Mouse (Mus musculus): ENCODE measurements around the gene Adcy1. TPM values are rescaled to one million over a fixed set of nuclear protein-coding genes. Genes with fewer than 3 reads are reported as not detected.

Gene Adcy1
- polyA plus RNA-seq, 1 experiment from 2014 or later: 0.07 TPM

DNA sequence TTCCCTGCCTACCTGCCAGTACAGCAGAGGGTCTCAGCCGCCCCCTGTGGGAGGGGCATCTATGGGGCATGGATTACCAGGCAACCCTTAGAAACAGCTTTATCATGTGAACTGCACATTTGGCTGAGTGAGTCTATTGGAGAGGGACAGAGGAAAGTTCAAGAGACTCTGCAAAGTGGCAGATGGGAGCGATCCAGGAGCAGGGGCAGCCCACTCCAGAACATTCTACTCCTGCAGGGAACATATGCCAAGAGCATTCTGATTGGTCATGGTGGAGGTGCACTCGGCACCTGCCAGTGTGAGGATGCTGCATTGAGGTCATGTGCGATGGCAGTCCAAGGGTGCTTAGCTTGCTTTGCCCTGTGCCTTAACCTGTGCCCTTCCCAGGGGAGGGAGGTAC lies 6.5 kb downstream of the Adcy1 start:
- Histone ChIP-seq H3K27me3 (peaks cover 17% of the 10 kb centered on the region), H3K4me3 (replicated peaks) (no peak overlapping the region), H3K9me3 (replicated peaks) (no peaks in the 10 kb centered on the region), H3K4me1 (replicated peaks) (no peaks in the 10 kb centered on the region), H3K27ac (replicated peaks) (no peak overlapping the region), H3K4me2 (no peak overlapping the region), H3K36me3 (replicated peaks) (no peaks in the 10 kb centered on the region), H3K9ac (no peak overlapping the region)
- ATAC-seq (ENCODE audit: insufficient read depth): no peak
- 72% methylated on average over 4 of the region's 4 CpGs for WGBS (ENCODE audit: insufficient replicate concordance)

DNA sequence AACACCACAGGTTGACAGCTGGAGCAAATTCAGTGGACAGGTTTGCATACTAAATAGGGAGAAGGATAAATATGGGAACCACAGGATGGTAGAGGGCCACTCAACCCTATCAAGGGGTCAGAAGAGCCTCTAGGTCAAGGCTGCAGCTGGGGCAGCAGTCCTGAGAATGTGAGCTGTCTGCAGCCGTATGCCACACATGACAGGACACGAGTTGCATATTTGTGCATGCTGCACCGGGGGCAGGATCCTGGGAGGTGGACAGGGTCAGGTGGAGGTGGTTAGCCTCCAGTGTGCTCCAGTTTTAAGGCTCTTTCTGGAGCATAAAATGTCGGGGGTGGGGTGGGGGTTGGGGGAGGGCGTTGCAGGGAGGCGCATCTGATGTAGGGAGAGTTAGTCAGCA lies 8.3 kb downstream of the Adcy1 start:
- 57% methylated on average over 6 of the region's 6 CpGs for WGBS (ENCODE audit: insufficient replicate concordance)
- no peak for ATAC-seq (ENCODE audit: insufficient read depth)
- H3K27me3 ChIP-seq: no peaks in the 10 kb centered on the region
- no peaks in the 10 kb centered on the region for H3K9me3 ChIP-seq (replicated peaks)
- H3K4me1 ChIP-seq (replicated peaks): no peaks in the 10 kb centered on the region
- H3K4me2 ChIP-seq: no peak overlapping the region
- no peak overlapping the region for H3K9ac ChIP-seq
- H3K36me3 ChIP-seq (replicated peaks): no peaks in the 10 kb centered on the region
- no peak overlapping the region for H3K27ac ChIP-seq (replicated peaks)
- no peak overlapping the region for H3K4me3 ChIP-seq (replicated peaks)

DNA sequence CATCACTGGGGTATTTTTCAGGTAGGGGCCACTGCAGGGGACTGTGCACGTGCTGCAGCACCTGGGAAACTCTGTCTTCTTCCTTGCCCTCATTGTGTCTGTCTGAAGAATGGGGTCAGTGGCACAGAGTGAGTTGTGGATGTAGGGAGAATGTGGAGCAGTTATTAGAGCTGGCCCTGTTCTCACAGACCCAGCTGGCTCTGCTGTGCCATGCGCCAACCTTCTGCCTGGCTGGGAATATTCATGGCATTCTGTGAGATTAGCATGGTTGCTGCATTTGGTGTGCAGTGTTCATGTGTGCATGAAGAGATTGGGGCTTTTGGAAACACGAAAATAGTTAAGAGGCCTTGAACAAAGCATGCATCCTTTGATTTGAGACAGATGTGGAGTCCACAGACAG lies 10.3 kb downstream of the Adcy1 start:
- Histone ChIP-seq H3K27me3 (no peaks in the 10 kb centered on the region), H3K36me3 (replicated peaks) (no peaks in the 10 kb centered on the region), H3K4me1 (replicated peaks) (no peaks in the 10 kb centered on the region), H3K9ac (no peak overlapping the region), H3K27ac (replicated peaks) (no peak overlapping the region), H3K4me3 (replicated peaks) (no peak overlapping the region), H3K4me2 (no peak overlapping the region), H3K9me3 (replicated peaks) (no peaks in the 10 kb centered on the region)
- no peak for ATAC-seq (ENCODE audit: insufficient read depth)
- WGBS (ENCODE audit: insufficient replicate concordance): 57% methylated on average over 3 of the region's 3 CpGs

DNA sequence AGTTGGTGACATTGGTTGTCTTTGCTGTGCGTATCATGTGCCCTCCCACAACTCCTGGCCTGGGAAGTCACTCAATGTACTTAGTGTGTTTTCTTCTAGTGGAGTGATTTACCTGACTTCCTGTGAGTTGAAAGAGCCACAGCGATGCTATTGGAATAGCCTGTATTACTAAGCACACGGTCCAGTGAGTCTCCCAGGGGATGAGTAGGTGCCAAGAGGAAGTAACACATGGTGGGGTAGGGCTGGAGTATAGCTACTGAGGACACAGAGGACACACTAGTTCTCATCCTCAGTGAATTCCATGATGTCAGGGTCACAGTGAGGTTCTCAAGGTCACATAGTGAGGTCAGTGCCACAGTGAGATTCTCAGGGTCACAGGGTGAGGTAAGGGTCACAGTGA lies 13.2 kb downstream of the Adcy1 start:
- H3K9me3 ChIP-seq (replicated peaks): no peaks in the 10 kb centered on the region
- no peak overlapping the region for H3K9ac ChIP-seq
- 52% methylated on average over 3 of the region's 3 CpGs for WGBS (ENCODE audit: insufficient replicate concordance)
- no peaks in the 10 kb centered on the region for H3K27me3 ChIP-seq
- H3K27ac ChIP-seq (replicated peaks): no peak overlapping the region
- ATAC-seq (ENCODE audit: insufficient read depth): no peak
- H3K36me3 ChIP-seq (replicated peaks): no peaks in the 10 kb centered on the region
- no peak overlapping the region for H3K4me3 ChIP-seq (replicated peaks)
- H3K4me2 ChIP-seq: no peak overlapping the region
- no peaks in the 10 kb centered on the region for H3K4me1 ChIP-seq (replicated peaks)

- Histone ChIP-seq H3K9ac (no peak overlapping the region), H3K27ac (replicated peaks) (no peak overlapping the region), H3K4me1 (replicated peaks) (no peaks in the 10 kb centered on the region), H3K27me3 (no peaks in the 10 kb centered on the region), H3K36me3 (replicated peaks) (no peaks in the 10 kb centered on the region), H3K4me3 (replicated peaks) (no peak overlapping the region), H3K4me2 (no peak overlapping the region), H3K9me3 (replicated peaks) (no peaks in the 10 kb centered on the region)
- no peak for ATAC-seq (ENCODE audit: insufficient read depth)
- 68% methylated on average over 1 of the region's 1 CpGs for WGBS (ENCODE audit: insufficient replicate concordance)
These were observed 18.6 kb downstream of the Adcy1 start for GRCm38 (mm10) chr11:7081893-7082292.

DNA sequence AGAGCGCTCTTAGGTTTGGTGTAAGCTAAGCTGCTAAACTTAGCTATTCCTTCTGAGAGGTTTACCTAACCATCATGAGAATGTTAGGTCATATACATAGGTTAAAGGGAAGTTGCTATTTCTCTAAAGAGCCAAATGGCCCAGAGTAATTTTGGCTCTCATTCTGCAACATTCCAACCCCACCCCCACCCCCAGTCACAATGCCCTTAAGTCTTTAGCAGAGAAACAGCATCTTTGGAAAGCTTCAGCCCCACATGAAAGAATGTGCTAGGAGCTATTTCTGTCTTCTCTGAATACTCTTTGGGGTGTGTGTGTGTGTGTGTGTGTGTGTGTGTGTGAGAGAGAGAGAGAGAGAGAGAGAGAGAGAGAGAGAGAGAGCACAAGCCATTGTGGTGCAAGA lies 20.6 kb downstream of the Adcy1 start:
- no peak overlapping the region for H3K9ac ChIP-seq
- H3K36me3 ChIP-seq (replicated peaks): no peaks in the 10 kb centered on the region
- ATAC-seq (ENCODE audit: insufficient read depth): no peak
- H3K27me3 ChIP-seq: no peaks in the 10 kb centered on the region
- no peak overlapping the region for H3K4me2 ChIP-seq
- 84% methylated on average over 1 of the region's 1 CpGs for WGBS (ENCODE audit: insufficient replicate concordance)
- no peaks in the 10 kb centered on the region for H3K9me3 ChIP-seq (replicated peaks)
- H3K27ac ChIP-seq (replicated peaks): no peak overlapping the region
- H3K4me1 ChIP-seq (replicated peaks): no peaks in the 10 kb centered on the region
- H3K4me3 ChIP-seq (replicated peaks): no peak overlapping the region

DNA sequence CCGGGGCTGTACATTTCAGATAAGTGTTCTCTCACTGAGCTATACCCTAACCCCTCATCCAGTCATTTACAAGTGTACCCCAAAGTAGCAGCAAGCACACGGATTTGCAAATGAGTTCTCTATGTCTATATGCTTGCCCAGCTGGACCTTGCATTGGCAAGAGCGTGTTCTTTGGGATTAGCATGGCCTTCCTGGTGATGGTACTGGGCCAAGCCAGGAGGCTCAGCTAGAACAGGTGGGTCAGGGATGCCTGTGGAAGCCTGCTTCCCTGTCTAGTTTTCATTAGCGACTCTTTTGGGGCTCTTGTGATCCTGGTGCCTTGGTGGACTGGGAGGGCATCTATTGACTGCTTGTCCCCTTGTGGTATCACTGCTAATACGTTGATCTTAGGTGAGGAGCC lies 21.9 kb downstream of the Adcy1 start:
- no peak for ATAC-seq (ENCODE audit: insufficient read depth)

GRCm38 (mm10) chr11:7091120-7091519 lies 27.8 kb downstream of the Adcy1 start:
- H3K4me3 ChIP-seq (replicated peaks): no peak overlapping the region
- H3K27me3 ChIP-seq: no peaks in the 10 kb centered on the region
- no peak overlapping the region for H3K27ac ChIP-seq (replicated peaks)
- WGBS (ENCODE audit: insufficient replicate concordance): 68% methylated on average over 5 of the region's 5 CpGs
- H3K9me3 ChIP-seq (replicated peaks): no peaks in the 10 kb centered on the region
- H3K9ac ChIP-seq: no peak overlapping the region
- H3K4me2 ChIP-seq: no peak overlapping the region
- H3K4me1 ChIP-seq (replicated peaks): no peaks in the 10 kb centered on the region
- no peaks in the 10 kb centered on the region for H3K36me3 ChIP-seq (replicated peaks)
- ATAC-seq (ENCODE audit: insufficient read depth): no peak

More for the DNA sequence above, 21.9 kb downstream of the Adcy1 start:
- Histone ChIP-seq H3K27ac (replicated peaks) (no peak overlapping the region), H3K4me2 (no peak overlapping the region), H3K9me3 (replicated peaks) (no peaks in the 10 kb centered on the region), H3K9ac (no peak overlapping the region), H3K4me1 (replicated peaks) (no peaks in the 10 kb centered on the region), H3K27me3 (no peaks in the 10 kb centered on the region), H3K4me3 (replicated peaks) (no peak overlapping the region), H3K36me3 (replicated peaks) (no peaks in the 10 kb centered on the region)
- 58% methylated on average over 5 of the region's 5 CpGs for WGBS (ENCODE audit: insufficient replicate concordance)

DNA sequence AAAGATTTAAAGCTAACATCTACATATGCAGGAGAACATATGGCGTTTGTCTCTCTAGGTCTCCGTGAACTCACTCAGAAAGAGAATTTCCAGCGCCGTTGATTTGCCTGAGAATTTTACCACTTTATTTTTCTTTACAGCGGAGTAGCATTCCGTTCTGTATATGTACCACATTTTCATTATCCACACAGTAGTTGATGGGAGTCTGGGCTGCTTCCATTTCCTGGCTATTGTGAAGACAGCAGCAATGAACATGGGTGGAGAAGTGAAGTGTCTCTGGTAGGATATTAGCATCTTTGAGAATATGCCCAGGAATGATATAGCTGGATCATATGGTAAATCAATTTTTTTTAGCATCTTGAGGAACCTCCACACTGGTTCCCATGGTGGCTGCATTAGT lies 31.6 kb downstream of the Adcy1 start:
- 75% methylated on average over 6 of the region's 6 CpGs for WGBS (ENCODE audit: insufficient replicate concordance)

GRCm38 (mm10) chr11:7101674-7102073 lies 38.4 kb downstream of the Adcy1 start:
- Histone ChIP-seq H3K4me3 (replicated peaks) (no peak overlapping the region), H3K27me3 (no peaks in the 10 kb centered on the region), H3K4me2 (no peak overlapping the region), H3K36me3 (replicated peaks) (no peaks in the 10 kb centered on the region), H3K4me1 (replicated peaks) (no peaks in the 10 kb centered on the region), H3K9ac (no peak overlapping the region), H3K9me3 (replicated peaks) (no peaks in the 10 kb centered on the region), H3K27ac (replicated peaks) (no peak overlapping the region)
- 53% methylated on average over 6 of the region's 6 CpGs for WGBS (ENCODE audit: insufficient replicate concordance)
- no peak for ATAC-seq (ENCODE audit: insufficient read depth)

More for the DNA sequence above, 31.6 kb downstream of the Adcy1 start:
- no peak for ATAC-seq (ENCODE audit: insufficient read depth)
- no peaks in the 10 kb centered on the region for H3K27me3 ChIP-seq
- no peaks in the 10 kb centered on the region for H3K36me3 ChIP-seq (replicated peaks)
- no peak overlapping the region for H3K4me2 ChIP-seq
- no peak overlapping the region for H3K9ac ChIP-seq
- no peaks in the 10 kb centered on the region for H3K4me1 ChIP-seq (replicated peaks)
- H3K9me3 ChIP-seq (replicated peaks): no peaks in the 10 kb centered on the region
- H3K27ac ChIP-seq (replicated peaks): no peak overlapping the region
- H3K4me3 ChIP-seq (replicated peaks): no peak overlapping the region

DNA sequence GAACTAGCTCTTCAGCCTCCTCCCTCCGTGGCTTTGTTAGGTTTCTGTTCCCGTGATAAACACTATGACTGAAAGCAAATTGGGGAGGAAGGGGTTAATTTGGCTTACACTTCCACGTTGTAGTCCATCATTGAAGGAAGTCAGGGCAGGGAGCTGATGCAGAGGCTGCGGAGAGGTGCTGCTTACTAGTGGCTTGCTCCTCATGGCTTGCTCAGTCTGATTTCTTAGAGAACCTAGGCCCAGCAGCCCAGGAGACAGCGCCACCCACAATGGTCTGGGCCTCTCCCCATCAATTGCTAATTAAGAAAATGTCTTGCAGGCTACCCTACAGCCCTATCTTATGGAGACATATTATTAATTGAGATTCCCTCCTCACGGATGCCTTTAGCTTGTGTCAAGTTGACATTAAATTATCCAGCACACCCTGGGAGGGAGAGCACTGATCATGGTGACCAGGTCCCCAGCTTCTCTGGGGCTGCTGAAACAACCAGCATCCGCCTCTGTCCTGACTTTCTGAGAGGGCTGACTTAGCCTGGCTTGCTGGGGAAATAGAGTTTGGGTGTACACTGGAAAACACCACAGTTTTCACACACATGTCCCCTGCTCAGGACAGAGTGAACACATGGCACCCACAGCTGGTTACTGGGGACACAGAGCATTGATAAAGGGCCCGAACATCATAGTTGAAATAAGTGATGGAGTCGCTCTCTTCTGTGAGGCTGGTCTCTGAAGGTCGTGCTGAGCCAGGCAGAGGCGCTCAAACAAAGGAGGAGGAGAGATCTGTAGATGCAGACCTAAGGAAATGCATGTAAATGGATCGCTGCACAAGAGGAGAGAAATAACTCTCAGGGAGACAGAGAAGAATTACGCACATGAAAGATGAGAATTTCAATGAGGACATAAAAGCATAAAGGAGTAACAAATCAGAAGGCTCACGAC lies 39.2 kb downstream of the Adcy1 start:
- no peak for ATAC-seq (ENCODE audit: insufficient read depth)
- no peaks in the 10 kb centered on the region for H3K27me3 ChIP-seq
- no peak overlapping the region for H3K9ac ChIP-seq
- no peak overlapping the region for H3K4me3 ChIP-seq (replicated peaks)
- 51% methylated on average over 14 of the region's 14 CpGs for WGBS (ENCODE audit: insufficient replicate concordance)
- H3K27ac ChIP-seq (replicated peaks): no peak overlapping the region
- H3K4me2 ChIP-seq: no peak overlapping the region
- no peaks in the 10 kb centered on the region for H3K36me3 ChIP-seq (replicated peaks)
- H3K4me1 ChIP-seq (replicated peaks): no peaks in the 10 kb centered on the region
- H3K9me3 ChIP-seq (replicated peaks): no peaks in the 10 kb centered on the region

GRCm38 (mm10) chr11:7105337-7105736 lies 42.0 kb downstream of the Adcy1 start:
- Histone ChIP-seq H3K9ac (no peak overlapping the region), H3K9me3 (replicated peaks) (no peaks in the 10 kb centered on the region), H3K36me3 (replicated peaks) (no peaks in the 10 kb centered on the region), H3K4me1 (replicated peaks) (no peaks in the 10 kb centered on the region), H3K27ac (replicated peaks) (no peak overlapping the region), H3K4me3 (replicated peaks) (no peak overlapping the region), H3K4me2 (no peak overlapping the region), H3K27me3 (no peaks in the 10 kb centered on the region)
- ATAC-seq (ENCODE audit: insufficient read depth): no peak
- 62% methylated on average over 8 of the region's 8 CpGs for WGBS (ENCODE audit: insufficient replicate concordance)

Measured in liver, embryonic 15.5 days (tissue).